Mouse (Mus musculus) heart, postnatal 36 days (tissue): ENCODE results near the gene Kbtbd12. TPM values are rescaled to one million over a fixed set of nuclear protein-coding genes. Genes with fewer than 3 reads are reported as not detected.

Experiments
- DNase-seq, 2 experiments: peaks; one replicate each; pipeline ENCODE4 v3.0.0; 2021 to 2022
- intact Hi-C: fragments of 180-260 bp; cut with DNase I; formaldehyde crosslinking; loops from one replicate; pipeline ENCODE4 v1.15.1; 2025
- total RNA-seq, 2 experiments: library from RNA; stranded (reverse); gene quantifications; 2 replicates each; pipeline ENCODE4 v1.2.3; 2021

Kbtbd12 gene
- total RNA-seq, 2 experiments from 2014 or later, result 30.3 to 39.1 TPM

DNA sequence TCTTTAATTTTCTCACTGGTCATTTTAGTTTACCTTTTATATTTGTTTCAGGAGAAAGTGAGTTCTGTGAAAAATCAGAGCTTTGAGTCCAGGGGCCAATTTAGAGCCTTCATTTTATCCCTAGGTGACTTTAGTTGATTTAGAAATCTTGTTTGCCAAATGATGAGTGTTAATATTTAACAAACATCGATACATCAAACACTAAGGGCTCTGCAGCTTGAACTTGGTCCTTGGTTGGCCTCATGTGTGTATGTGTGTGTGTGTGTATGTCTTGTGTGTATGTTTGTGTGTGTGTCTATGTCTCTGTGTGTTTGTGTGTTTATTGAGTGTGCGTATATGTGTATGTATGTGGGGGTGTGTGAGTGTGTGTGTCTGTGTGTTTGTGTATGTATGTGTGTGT, 7.9 kb downstream of the Kbtbd12 start:
- DNase-seq, result no peak
- intact Hi-C loops, result loop anchor here (5.0 kb wide), 1 partner anchor 97 kb away; no protein-coding TSS in a partner anchor

DNA sequence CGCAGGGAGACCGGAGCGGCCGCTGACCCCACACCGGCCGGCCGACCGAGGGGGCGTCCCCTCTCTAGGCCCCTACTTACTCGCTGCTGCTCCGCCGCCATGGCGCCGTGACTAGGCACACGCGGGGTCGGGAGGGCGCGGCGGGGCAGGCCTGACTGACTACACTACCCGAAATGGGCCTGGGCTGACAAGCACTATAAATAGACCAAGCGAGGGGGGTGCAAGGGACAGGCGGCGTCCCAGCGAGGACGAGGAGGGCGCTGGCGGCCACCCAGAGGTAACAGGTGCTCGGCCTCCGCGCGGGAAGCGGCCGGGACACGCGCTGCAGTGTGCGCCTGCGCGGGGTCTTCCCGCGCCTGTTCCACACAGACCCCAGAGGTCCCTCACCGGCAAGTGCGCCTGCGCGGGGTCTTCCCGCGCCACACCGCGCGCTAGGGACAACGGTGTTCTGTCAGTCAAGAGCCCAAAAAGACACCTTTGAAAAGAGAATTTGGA, 10.4 kb downstream of the Kbtbd12 start:
- peak; percentile 68 to 70 for DNase-seq
- intact Hi-C loops, result loop anchor here (5.0 kb wide), 1 partner anchor 100 kb away; no protein-coding TSS in a partner anchor

GRCm38 (mm10) chr6:88626912-88627311, 10.8 kb downstream of the Kbtbd12 start:
- intact Hi-C loops, result loop anchor here (5.0 kb wide), 1 partner anchor 100 kb away; no protein-coding TSS in a partner anchor
- DNase-seq, result no peak

DNA sequence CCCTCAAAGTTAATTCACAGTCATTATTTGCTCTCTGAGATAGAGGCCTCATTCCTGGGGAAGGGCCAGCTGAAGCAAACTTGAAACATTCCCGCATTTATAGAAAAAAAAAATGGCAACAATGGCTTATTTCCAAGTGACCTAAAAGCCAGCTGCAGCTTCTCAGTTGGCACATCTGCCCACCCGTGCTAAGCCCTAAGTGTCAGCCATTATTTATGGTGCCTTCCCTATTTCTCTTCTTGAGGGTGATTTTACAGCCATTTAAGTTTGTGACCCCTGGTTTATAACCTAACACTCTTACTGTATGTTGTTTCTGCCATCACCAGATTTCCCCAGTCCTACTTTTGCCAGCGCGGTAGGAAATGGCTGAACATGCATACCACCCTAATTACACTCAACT, 11.3 kb downstream of the Kbtbd12 start:
- peak in 1 of 2 experiments; percentile 14 for DNase-seq
- intact Hi-C loops, result loop anchor here (5.0 kb wide), 1 partner anchor 101 kb away; no protein-coding TSS in a partner anchor

DNA sequence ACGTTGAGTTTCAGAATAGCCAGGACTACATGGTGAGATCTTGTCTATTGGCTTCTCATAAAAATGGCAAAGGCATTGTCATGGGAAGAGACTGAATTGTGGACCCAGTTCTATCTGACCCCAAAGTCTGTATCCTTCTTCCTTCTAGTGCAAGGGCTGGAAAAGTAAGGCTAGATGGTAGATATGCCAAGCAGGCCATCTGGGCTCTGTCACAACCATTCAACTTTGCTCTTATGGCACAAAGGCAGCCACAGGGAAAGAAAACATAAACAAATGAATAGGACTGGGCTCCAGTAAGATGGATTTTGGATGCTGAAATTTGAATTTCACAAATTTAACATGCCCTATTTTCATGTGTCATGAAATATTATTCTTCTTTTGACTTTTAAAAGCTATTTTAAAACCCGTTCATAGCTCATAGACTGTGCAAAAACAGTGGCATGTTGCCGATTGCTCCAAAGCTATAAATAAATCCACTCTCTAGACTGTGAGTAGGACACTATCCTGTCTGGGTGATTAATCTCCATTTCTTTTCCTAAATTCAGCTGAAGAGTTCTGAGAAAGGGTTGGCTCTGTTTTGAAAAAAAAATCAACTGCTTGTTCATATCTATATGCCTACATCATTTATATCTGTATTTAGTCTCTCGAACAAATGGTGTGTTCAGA, 15.8 kb downstream of the Kbtbd12 start:
- intact Hi-C loops, result no loop called here
- no peak for DNase-seq

GRCm38 (mm10) chr6:88619542-88619941, 18.2 kb downstream of the Kbtbd12 start:
- intact Hi-C loops, result no loop called here
- DNase-seq, result no peak

- DNase-seq, result no peak
- intact Hi-C loops, result no loop called here
These were observed 22.4 kb downstream of the Kbtbd12 start for GRCm38 (mm10) chr6:88615352-88615751.

DNA sequence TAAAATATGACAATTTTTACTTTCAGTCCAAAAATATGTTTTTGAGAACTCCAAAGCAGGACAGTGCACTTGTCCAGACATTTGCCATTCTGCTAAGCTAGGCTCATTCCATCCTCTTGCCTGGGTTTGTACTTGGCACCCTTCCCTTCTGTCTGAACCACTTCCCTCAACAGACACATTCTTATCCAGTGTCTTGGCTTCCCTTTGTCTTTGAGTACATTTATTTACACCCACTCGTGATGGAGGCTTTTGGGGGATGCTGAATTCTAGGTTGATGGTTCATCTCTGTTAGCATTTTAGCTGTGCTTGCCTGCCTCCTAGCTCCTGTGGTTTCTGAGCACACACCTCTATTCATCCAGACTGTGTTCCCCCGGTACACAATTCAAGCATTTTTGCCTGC, 31.3 kb downstream of the Kbtbd12 start:
- intact Hi-C loops, result no loop called here
- DNase-seq, result no peak

DNA sequence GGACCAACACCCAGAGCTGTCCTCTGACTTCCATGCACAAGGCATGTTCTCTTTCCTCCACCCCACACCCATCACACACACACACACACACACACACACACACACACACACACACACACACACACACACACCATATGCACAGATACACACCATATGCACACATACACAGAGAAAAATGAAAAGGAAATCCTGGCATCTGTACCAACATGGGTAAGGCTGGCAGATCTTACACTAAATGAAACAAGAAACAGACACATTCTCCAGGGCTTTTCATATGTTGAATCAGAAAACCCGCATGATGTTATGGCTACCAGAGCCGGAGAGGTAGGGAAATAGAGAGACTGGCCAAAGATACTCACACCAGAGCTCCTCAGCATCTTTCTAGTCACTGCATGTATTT, 32.0 kb downstream of the Kbtbd12 start:
- DNase-seq, result no peak
- intact Hi-C loops, result no loop called here

- DNase-seq, result no peak
- intact Hi-C loops, result no loop called here
These were observed 32.5 kb downstream of the Kbtbd12 start for GRCm38 (mm10) chr6:88605235-88605634.

GRCm38 (mm10) chr6:88596108-88596507, 41.6 kb downstream of the Kbtbd12 start:
- intact Hi-C loops, result no loop called here
- DNase-seq, result no peak

GRCm38 (mm10) chr6:88592367-88592766, 45.4 kb downstream of the Kbtbd12 start:
- intact Hi-C loops, result no loop called here
- no peak for DNase-seq

- intact Hi-C loops, result no loop called here
- DNase-seq, result no peak
These were observed 47.5 kb downstream of the Kbtbd12 start for GRCm38 (mm10) chr6:88590231-88590630.

DNA sequence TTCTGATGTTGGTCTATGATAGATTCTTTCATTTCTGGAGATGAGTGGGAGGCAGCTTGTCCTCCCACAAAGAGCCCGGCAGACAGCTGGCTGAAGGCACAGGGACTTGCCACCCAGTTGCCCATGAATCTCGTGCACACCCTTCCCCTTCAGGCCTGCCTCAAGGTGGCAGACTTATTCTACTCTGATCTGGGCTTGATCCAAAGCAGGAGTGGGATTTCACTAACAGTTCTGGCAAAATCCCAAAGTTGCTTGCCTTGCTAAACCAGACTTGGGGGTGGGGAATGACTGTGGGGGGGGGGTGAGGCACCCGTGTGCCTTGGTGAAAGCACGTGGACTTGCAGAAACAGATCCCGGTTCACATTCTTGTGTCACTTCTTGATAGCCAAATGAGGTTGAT, 48.2 kb downstream of the Kbtbd12 start:
- DNase-seq, result peak; percentile 8 to 22
- intact Hi-C loops, result loop anchor here (2.0 to 5.0 kb wide), 3 partner anchors 123 to 241 kb away; no protein-coding TSS in a partner anchor

DNA sequence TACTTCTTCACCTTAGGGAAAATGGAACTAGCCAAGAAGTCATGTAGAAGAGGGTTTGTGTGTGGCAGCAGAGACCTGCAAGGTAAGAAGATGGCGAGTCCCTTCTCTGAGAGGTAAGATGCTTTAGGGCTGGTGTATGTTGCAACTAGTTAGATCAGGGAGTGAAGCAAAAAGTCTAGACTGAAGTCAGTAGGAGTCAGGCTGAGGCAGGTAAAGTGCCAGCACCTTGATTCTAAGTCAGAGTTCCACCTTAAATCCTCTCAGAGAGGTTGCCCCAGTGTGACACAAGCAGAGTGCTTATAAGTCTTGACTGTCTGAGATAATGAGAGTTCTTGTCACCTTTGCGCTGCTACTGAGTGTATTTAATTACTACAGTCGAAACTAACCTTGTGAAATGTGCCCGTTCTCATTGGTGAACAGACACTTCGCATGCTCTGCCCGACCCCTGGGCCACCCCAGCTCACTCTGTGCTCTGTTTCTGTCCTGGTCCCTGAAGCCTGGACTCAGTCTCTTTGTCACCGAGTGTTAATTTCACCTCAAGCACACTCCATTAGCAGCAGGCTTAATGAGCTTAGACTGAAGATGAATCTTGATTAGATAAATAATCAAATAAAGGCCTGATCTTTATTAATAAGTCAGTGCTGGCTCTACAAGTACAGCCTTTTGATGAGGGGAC, 49.0 kb downstream of the Kbtbd12 start:
- intact Hi-C loops, result loop anchor here (2.0 to 5.0 kb wide), 3 partner anchors 124 to 242 kb away; no protein-coding TSS in a partner anchor

GRCm38 (mm10) chr6:88587091-88587490, 50.7 kb downstream of the Kbtbd12 start:
- DNase-seq, result no peak
- intact Hi-C loops, result loop anchor here (5.0 kb wide), 2 partner anchors 125 to 140 kb away; no protein-coding TSS in a partner anchor

More for the DNA sequence above, 49.0 kb downstream of the Kbtbd12 start:
- DNase-seq, result no peak

- DNase-seq, result no peak
- intact Hi-C loops, result no loop called here
These were observed 53.8 kb downstream of the Kbtbd12 start for GRCm38 (mm10) chr6:88583950-88584349.

DNA sequence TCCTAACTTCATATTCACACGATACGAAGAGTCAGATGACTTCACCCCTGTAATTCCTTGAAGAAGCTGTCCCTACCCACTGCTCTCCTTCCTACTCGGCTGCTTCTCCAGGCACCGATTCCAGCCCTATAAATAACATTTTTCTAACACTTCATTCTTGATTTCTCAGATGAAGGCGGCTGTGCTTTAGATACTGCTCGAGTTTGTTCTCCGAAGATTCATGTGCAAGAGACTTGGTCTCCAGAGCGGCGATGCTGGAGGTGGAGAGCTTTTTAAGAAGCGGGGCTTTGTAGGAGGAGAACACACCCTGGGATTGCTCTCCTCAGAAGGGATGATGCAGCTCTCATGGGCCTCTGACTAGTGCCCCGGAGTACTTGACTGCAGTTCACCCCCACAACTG, 61.3 kb downstream of the Kbtbd12 start:
- no peak for DNase-seq
- intact Hi-C loops, result no loop called here

DNA sequence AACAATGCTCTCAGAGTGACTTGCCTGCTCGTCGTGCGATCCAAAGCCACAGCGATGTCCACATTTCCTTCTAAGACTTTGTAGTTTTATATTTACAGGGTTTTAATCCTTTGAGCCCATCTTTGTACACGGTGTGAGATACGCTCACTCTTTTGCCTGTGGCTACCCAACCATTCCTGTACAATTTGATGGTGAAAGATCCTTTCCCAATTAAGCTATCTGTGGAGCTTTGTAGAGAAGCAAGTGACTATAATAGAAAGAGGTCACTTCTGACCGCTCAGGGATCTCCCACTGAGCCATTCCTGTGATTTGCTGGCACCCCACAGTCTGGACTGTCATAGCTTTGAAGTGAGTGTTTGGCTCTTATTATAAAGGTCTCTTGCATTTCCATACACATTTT, 71.1 kb downstream of the Kbtbd12 start:
- intact Hi-C loops, result no loop called here
- DNase-seq, result no peak

DNA sequence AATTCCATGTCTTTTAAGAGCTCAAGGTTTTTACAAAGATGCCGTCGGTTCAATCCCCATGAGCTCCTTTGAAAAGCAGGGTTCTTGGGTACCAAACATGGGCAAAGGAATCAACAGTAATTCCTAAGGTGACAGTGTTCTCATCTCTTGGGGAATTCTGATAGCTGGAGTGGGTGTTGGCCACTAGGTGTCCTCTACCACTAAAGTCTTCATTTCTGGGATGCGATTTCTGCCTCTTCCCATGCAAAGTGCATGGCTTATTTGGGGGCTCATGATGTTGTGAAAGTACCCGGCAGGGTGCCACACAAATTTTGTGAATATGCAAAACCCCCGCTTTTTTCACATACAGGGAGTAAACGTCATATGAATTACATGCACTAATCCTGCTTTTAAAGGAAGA, 72.7 kb downstream of the Kbtbd12 start:
- no peak for DNase-seq
- intact Hi-C loops, result no loop called here

- intact Hi-C loops, result loop anchor here (5.0 kb wide), 1 partner anchor 272 kb away; no protein-coding TSS in a partner anchor
- DNase-seq, result no peak
These were observed 77.6 kb downstream of the Kbtbd12 start for GRCm38 (mm10) chr6:88560156-88560555.
